Mouse (Mus musculus) liver, adult 2 months (tissue): ENCODE results near the gene Col6a1. TPM values are rescaled to one million over a fixed set of nuclear protein-coding genes. Genes with fewer than 3 reads are reported as not detected.

Source experiments
- DNase-seq: peaks from one replicate; pipeline ENCODE4 v3.0.0-alpha.2; 2011; ENCODE audit warnings: low read depth, low spot score; ENCODE audit errors: extremely low read depth
- H3K27ac ChIP-seq: fragments of 200-500 bp; replicated peaks from 2 replicates; pipeline ENCODE4 v1.5.1; 2012; ENCODE audit warnings: low read depth, mild to moderate bottlenecking, control low read depth, inconsistent platforms, low read length; ENCODE audit not compliant: insufficient read depth
- H3K27me3 ChIP-seq: fragments of 200-500 bp; 2 replicates; pipeline ENCODE4 v1.6.1; 2012; ENCODE audit warnings: mild to moderate bottlenecking, moderate library complexity, low read length, inconsistent platforms; ENCODE audit not compliant: control insufficient read depth, insufficient read depth
- H3K36me3 ChIP-seq: fragments of 200-500 bp; 2 replicates; pipeline ENCODE4 v1.6.1; 2012; ENCODE audit warnings: low read length, inconsistent platforms; ENCODE audit not compliant: control insufficient read depth, insufficient read depth
- H3K4me1 ChIP-seq: fragments of 200-500 bp; 2 replicates; pipeline ENCODE4 v1.6.1; 2011; ENCODE audit warnings: low read length; ENCODE audit not compliant: control insufficient read depth, insufficient read depth
- H3K4me3 ChIP-seq: fragments of 200-500 bp; 2 replicates; pipeline ENCODE4 v1.5.1; 2011; ENCODE audit warnings: low read depth, mild to moderate bottlenecking, control low read depth, low read length, moderate library complexity; ENCODE audit not compliant: insufficient read depth
- H3K79me2 ChIP-seq: fragments of 200-500 bp; 2 replicates; pipeline ENCODE4 v1.6.1; 2012; ENCODE audit warnings: inconsistent platforms, mild to moderate bottlenecking, low read length, moderate library complexity; ENCODE audit not compliant: control insufficient read depth, insufficient read depth
- H3K9ac ChIP-seq: fragments of 200-500 bp; 2 replicates; pipeline ENCODE4 v1.6.1; 2012; ENCODE audit warnings: low read depth, mild to moderate bottlenecking, control low read depth, inconsistent platforms, low read length
- CTCF ChIP-seq: fragments of 200-500 bp; IDR thresholded peaks from 2 replicates; pipeline ENCODE4 v1.5.1; 2011; ENCODE audit warnings: low read depth, low read length, control low read depth
- POLR2A ChIP-seq: fragments of 200-500 bp; IDR thresholded peaks from 2 replicates; pipeline ENCODE4 v1.6.1; 2011; ENCODE audit warnings: low read length, control low read depth; ENCODE audit not compliant: insufficient read depth; ENCODE audit errors: extremely low read depth
- WGBS: fragments of 180-500 bp; shearing (Covaris S2); methylation state at CpG from one replicate; pipeline ENCODE4 v1.1.7; 2018; 5-methylcytosine and 5-hydroxymethylcytosine counted together
- polyA plus RNA-seq: library from polyadenylated mRNA; depleted of rRNA; stranded (reverse); fragments of >200 nt; gene quantifications from 2 replicates; pipeline ENCODE4 v1.2.3, GENCODE M21; 2012
- total RNA-seq: library from RNA; depleted of rRNA; stranded (reverse); fragments of >200 nt; gene quantifications from 2 replicates; pipeline ENCODE4 v1.2.3, GENCODE M21; 2014

The Col6a1 gene
- total and polyA plus RNA-seq, 2 experiments = 4.2 to 6.2 TPM

GRCm38 (mm10) chr10:76675268-76675667 lies 50.7 kb downstream of the Col6a1 start:
- DNase-seq = peak; percentile 64
- Histone ChIP-seq H3K27me3 (no peaks in the 10 kb centered on the region), H3K27ac (no peak overlapping the region), H3K9ac (no peak overlapping the region), H3K36me3 (no peaks in the 10 kb centered on the region), H3K4me1 (peaks cover 6% of the 10 kb centered on the region; the same call in 1 of the 2 replicates), H3K4me3 (no peak overlapping the region), H3K79me2 (no peaks in the 10 kb centered on the region)
- WGBS = 55% methylated on average over 2 of the region's 2 CpGs
- TF ChIP-seq CTCF (no peak), POLR2A (no peak)

- peak; percentile 12 for DNase-seq
- Histone ChIP-seq H3K36me3 (no peaks in the 10 kb centered on the region), H3K79me2 (no peaks in the 10 kb centered on the region), H3K27me3 (no peaks in the 10 kb centered on the region), H3K4me3 (no peak overlapping the region), H3K9ac (no peak overlapping the region), H3K4me1 (peaks cover 6% of the 10 kb centered on the region; the same call in 1 of the 2 replicates), H3K27ac (no peak overlapping the region)
- WGBS = 48% methylated on average over 6 of the region's 6 CpGs
- TF ChIP-seq POLR2A = no peak
- TF ChIP-seq CTCF = no peak
Measured at GRCm38 (mm10) chr10:76674581-76674980, 51.4 kb downstream of the Col6a1 start.

- DNase-seq = no peak
- Histone ChIP-seq H3K36me3 (no peaks in the 10 kb centered on the region), H3K4me3 (no peak overlapping the region), H3K9ac (no peak overlapping the region), H3K27me3 (no peaks in the 10 kb centered on the region), H3K79me2 (no peaks in the 10 kb centered on the region), H3K4me1 (peaks cover 6% of the 10 kb centered on the region; the same call in 1 of the 2 replicates), H3K27ac (no peak overlapping the region)
- TF ChIP-seq POLR2A (no peak), CTCF (no peak)
- WGBS = 92% methylated on average over 9 of the region's 9 CpGs
Measured at GRCm38 (mm10) chr10:76671939-76672338, 54.0 kb downstream of the Col6a1 start.

- 76% methylated on average over 7 of the region's 7 CpGs for WGBS
- DNase-seq = no peak
Measured at GRCm38 (mm10) chr10:76668947-76669284, 57.1 kb downstream of the Col6a1 start.

GRCm38 (mm10) chr10:76668261-76668946 lies 57.6 kb downstream of the Col6a1 start:
- 87% methylated on average over 4 of the region's 4 CpGs for WGBS
- TF ChIP-seq POLR2A = no peak
- no peak for TF ChIP-seq CTCF
- no peaks in the 10 kb centered on the region for H3K79me2 ChIP-seq
- H3K27ac ChIP-seq = no peak overlapping the region
- H3K36me3 ChIP-seq = no peaks in the 10 kb centered on the region
- H3K27me3 ChIP-seq = no peaks in the 10 kb centered on the region
- no peak overlapping the region for H3K9ac ChIP-seq
- DNase-seq = no peak
- H3K4me3 ChIP-seq = no peak overlapping the region
- no peaks in the 10 kb centered on the region for H3K4me1 ChIP-seq

More at GRCm38 (mm10) chr10:76668947-76669284, 57.1 kb downstream of the Col6a1 start:
- Histone ChIP-seq H3K9ac (no peak overlapping the region), H3K27me3 (no peaks in the 10 kb centered on the region), H3K79me2 (no peaks in the 10 kb centered on the region), H3K4me3 (no peak overlapping the region), H3K27ac (no peak overlapping the region), H3K36me3 (no peaks in the 10 kb centered on the region), H3K4me1 (no peaks in the 10 kb centered on the region)
- TF ChIP-seq POLR2A = no peak
- no peak for TF ChIP-seq CTCF

- Histone ChIP-seq H3K36me3 (no peaks in the 10 kb centered on the region), H3K27ac (no peak overlapping the region), H3K4me3 (no peak overlapping the region), H3K9ac (no peak overlapping the region), H3K4me1 (no peaks in the 10 kb centered on the region), H3K79me2 (no peaks in the 10 kb centered on the region), H3K27me3 (no peaks in the 10 kb centered on the region)
- TF ChIP-seq CTCF (no peak), POLR2A (no peak)
- WGBS = 78% methylated on average over 1 of the region's 1 CpGs
- no peak for DNase-seq
Measured at GRCm38 (mm10) chr10:76667197-76667805, 58.7 kb downstream of the Col6a1 start.
